Mouse (Mus musculus): ENCODE measurements around the gene Pnmt. TPM values are rescaled to one million over a fixed set of nuclear protein-coding genes. Genes with fewer than 3 reads are reported as not detected.

The Pnmt gene
- polyA plus RNA-seq, 1 experiment from 2014 or later: 3.5 TPM

DNA sequence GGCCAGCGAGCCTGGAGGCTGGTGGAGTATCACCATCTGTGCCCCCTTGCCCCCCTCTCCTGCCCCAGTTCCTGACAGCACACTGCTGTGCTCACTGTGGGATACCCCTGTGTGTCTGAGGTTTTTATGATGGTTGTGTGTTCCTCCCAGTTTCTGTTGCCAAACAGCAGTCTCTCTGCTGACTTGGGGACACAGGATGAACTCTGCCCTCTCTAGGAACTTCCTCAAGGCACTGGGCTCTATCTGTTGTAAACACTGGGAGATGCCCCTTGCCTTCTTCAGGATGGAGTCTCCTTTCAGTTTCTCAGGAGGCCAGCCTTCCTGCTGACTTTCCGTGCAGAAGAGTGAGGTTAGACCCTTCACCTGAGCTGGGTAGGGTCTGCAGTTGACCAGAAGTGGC, 27.9 kb downstream of the Pnmt start:
- WGBS: 21% methylated on average over 2 of the region's 2 CpGs
- ATAC-seq (replicated peaks; ENCODE audit: low FRiP score, low read depth): no peak
- Histone ChIP-seq H3K27me3 (ENCODE audit: insufficient read depth, low read length) (no peaks in the 10 kb centered on the region), H3K9ac (ENCODE audit: low read depth, low read length) (peak overlapping the region; percentile 98; the same call in 1 of the 2 replicates), H3K4me1 (replicated peaks; ENCODE audit: insufficient read depth, low read length) (peaks cover 31% of the 10 kb centered on the region), H3K4me3 (replicated peaks; ENCODE audit: low read depth, low read length) (peak overlapping the region; percentile 99), H3K36me3 (ENCODE audit: insufficient read depth, low read length) (0 out of 2 replicates have a peak, but pooled peaks cover under 1% of the 10 kb centered on the region), H3K9me3 (replicated peaks; ENCODE audit: low read length) (no peaks in the 10 kb centered on the region), H3K4me2 (ENCODE audit: low read length) (peak overlapping the region; percentile 78), H3K27ac (no peak overlapping the region)
- DNase-seq (ENCODE audit: low spot score): no peak
- no peak for TF ChIP-seq CTCF (IDR thresholded peaks at IDR 0.05; ENCODE audit: low read depth)

DNA sequence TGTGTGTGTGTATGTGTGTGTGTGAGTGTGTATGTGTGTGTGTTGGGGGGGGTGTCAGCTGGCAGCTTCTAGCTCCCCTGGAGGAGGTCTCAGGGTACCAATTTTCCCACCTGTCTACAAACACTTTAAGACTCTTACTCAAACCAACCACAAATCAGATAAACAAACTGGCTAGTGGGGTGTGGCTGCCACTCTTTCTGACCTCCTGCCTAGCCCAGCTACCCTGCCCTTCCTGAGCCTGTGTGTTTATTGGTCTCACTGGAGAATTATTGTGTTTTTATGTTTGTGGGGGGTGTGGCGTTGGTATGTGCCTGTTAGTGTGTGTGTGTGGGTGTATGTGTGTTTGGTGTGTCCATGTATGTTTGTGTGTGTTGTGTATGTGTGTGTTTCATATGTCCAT, 30.8 kb downstream of the Pnmt start:
- H3K4me1 ChIP-seq (replicated peaks; ENCODE audit: insufficient read depth, low read length): peaks cover 22% of the 10 kb centered on the region
- H3K4me2 ChIP-seq (ENCODE audit: low read length): no peak overlapping the region
- no peak overlapping the region for H3K4me3 ChIP-seq (replicated peaks; ENCODE audit: low read depth, low read length)
- no peak for ATAC-seq (replicated peaks; ENCODE audit: low FRiP score, low read depth)
- H3K27ac ChIP-seq: no peak overlapping the region
- no peak for DNase-seq (ENCODE audit: low spot score)
- no peak overlapping the region for H3K9ac ChIP-seq (ENCODE audit: low read depth, low read length)
- H3K36me3 ChIP-seq (ENCODE audit: insufficient read depth, low read length): peaks cover 5% of the 10 kb centered on the region; the same call in 1 of the 2 replicates
- WGBS: 81% methylated on average over 1 of the region's 1 CpGs
- TF ChIP-seq CTCF (IDR thresholded peaks at IDR 0.05; ENCODE audit: low read depth): no peak
- H3K27me3 ChIP-seq (ENCODE audit: insufficient read depth, low read length): no peaks in the 10 kb centered on the region
- no peaks in the 10 kb centered on the region for H3K9me3 ChIP-seq (replicated peaks; ENCODE audit: low read length)

DNA sequence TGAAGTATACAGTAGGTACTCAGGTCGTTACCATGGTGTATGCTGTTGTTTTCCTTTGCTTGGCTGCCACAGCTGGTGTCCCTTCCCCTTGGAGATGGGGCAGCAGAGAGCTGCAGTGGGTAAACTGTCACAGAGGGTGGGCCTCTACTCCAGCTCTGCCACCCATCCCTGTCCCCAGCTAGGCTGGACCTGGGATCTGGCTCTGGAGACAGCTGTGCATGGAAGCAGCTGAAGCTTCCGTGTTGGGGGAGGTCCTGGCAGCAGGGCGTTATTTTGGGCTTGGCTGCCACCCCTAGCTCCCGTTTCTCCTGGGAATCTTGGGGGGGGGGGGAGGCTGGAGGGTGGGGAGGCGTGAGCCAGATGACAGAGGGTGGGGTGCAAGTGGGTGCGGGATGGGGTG, 32.0 kb downstream of the Pnmt start:
- DNase-seq (ENCODE audit: low spot score) (no peak), ATAC-seq (replicated peaks; ENCODE audit: low FRiP score, low read depth) (no peak)
- Histone ChIP-seq H3K27me3 (ENCODE audit: insufficient read depth, low read length) (no peaks in the 10 kb centered on the region), H3K4me3 (replicated peaks; ENCODE audit: low read depth, low read length) (no peak overlapping the region), H3K27ac (peak overlapping the region; percentile 36; the same call in 1 of the 2 replicates), H3K36me3 (ENCODE audit: insufficient read depth, low read length) (peaks cover 16% of the 10 kb centered on the region), H3K9ac (ENCODE audit: low read depth, low read length) (no peak overlapping the region), H3K4me2 (ENCODE audit: low read length) (no peak overlapping the region), H3K4me1 (replicated peaks; ENCODE audit: insufficient read depth, low read length) (peaks cover 22% of the 10 kb centered on the region), H3K9me3 (replicated peaks; ENCODE audit: low read length) (no peaks in the 10 kb centered on the region)
- no peak for TF ChIP-seq CTCF (IDR thresholded peaks at IDR 0.05; ENCODE audit: low read depth)
- 65% methylated on average over 6 of the region's 6 CpGs for WGBS

DNA sequence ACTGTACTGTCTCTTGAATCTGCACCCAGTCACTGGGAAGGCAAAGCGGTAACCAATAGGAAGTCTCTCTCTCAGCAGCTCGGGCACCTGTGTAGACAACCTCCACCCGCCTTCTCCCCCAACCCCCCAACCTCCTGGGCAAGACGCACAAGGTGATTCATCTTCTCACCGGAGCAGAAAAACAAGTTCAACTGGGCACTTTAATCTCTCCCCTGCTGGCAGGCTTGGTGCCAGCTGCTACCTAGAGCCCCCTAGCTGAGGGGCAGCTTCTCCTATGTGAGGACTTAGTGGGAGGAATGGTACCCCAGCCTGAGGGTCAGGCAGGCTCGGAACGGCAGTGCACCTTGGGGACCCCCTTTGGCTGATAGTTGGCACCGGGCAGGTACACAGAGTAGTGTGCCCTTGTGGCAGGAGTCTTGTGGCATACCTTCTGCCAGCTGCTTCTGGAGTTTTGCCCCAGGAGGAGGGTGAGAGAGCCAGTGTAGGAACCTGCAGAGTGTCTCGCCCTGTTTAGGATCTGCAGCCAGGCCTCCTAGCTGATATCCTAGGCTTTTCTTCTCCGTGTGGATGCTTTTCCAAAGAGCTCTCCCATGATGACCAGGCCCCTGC, 32.8 kb downstream of the Pnmt start:
- peak; percentile 48 for TF ChIP-seq CTCF (IDR thresholded peaks at IDR 0.05; ENCODE audit: low read depth)
- WGBS: 73% methylated on average over 10 of the region's 10 CpGs
- ATAC-seq (replicated peaks; ENCODE audit: low FRiP score, low read depth) (no peak; the same call in 1 of the 2 replicates), DNase-seq (ENCODE audit: low spot score) (no peak)
- no peak overlapping the region for H3K4me2 ChIP-seq (ENCODE audit: low read length)
- H3K36me3 ChIP-seq (ENCODE audit: insufficient read depth, low read length): peaks cover 20% of the 10 kb centered on the region
- H3K9me3 ChIP-seq (replicated peaks; ENCODE audit: low read length): no peaks in the 10 kb centered on the region
- H3K27me3 ChIP-seq (ENCODE audit: insufficient read depth, low read length): no peaks in the 10 kb centered on the region
- H3K9ac ChIP-seq (ENCODE audit: low read depth, low read length): 0 out of 2 replicates have a peak overlapping the region, but pooled peaks have one; percentile 35
- no peak overlapping the region for H3K4me3 ChIP-seq (replicated peaks; ENCODE audit: low read depth, low read length)
- peaks cover 15% of the 10 kb centered on the region for H3K4me1 ChIP-seq (replicated peaks; ENCODE audit: insufficient read depth, low read length)
- peak overlapping the region; percentile 62; the same call in 1 of the 2 replicates for H3K27ac ChIP-seq

DNA sequence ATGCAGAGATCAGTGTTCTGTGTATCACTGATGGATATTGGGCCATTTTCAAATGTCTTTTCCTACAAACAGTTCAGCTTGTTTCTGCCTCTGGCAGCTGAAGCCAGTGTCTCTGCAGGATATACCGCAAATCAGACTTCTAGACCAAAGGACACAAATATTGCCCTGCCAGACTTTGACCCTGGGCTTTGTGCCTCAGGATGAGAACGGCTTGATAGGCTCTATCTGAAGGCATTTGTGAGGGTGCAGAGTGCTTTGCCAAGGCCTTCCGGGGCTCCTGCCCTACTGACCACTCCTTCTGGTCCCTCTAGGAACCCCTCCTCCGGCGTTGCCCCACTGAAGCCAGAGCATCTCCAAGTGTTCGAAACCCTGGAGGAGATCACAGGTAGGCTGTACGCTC, 40.3 kb downstream of the Pnmt start:
- DNase-seq (ENCODE audit: low spot score) (no peak), ATAC-seq (replicated peaks; ENCODE audit: low FRiP score, low read depth) (no peak)
- Histone ChIP-seq H3K4me3 (replicated peaks; ENCODE audit: low read depth, low read length) (no peak overlapping the region), H3K9me3 (replicated peaks; ENCODE audit: low read length) (no peaks in the 10 kb centered on the region), H3K36me3 (ENCODE audit: insufficient read depth, low read length) (peaks cover 73% of the 10 kb centered on the region), H3K4me1 (replicated peaks; ENCODE audit: insufficient read depth, low read length) (no peaks in the 10 kb centered on the region), H3K4me2 (ENCODE audit: low read length) (no peak overlapping the region), H3K9ac (ENCODE audit: low read depth, low read length) (no peak overlapping the region), H3K27me3 (ENCODE audit: insufficient read depth, low read length) (no peaks in the 10 kb centered on the region), H3K27ac (no peak overlapping the region)
- no peak for TF ChIP-seq CTCF (IDR thresholded peaks at IDR 0.05; ENCODE audit: low read depth)
- 90% methylated on average over 7 of the region's 7 CpGs for WGBS

DNA sequence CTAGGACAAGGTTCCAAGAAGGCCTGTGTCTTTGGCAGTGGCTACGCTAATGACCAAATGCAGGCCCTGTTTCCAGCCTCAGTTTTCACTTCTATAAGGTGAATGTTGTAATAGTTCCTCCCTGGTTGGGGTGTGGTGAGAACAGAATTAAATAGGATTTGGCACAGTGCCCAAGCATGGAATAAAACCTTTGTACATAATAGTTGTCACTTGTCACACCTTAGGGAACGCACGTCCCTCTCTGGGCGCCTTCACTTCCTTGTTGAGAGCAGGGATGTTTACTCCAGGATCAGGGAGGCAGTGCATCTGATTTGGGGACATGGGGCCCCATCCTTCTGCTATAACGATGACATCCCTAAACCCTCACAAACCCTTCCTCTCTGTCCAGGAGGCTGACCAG, 42.2 kb downstream of the Pnmt start:
- no peaks in the 10 kb centered on the region for H3K9me3 ChIP-seq (replicated peaks; ENCODE audit: low read length)
- no peak overlapping the region for H3K4me2 ChIP-seq (ENCODE audit: low read length)
- no peaks in the 10 kb centered on the region for H3K4me1 ChIP-seq (replicated peaks; ENCODE audit: insufficient read depth, low read length)
- WGBS: 73% methylated on average over 5 of the region's 5 CpGs
- H3K9ac ChIP-seq (ENCODE audit: low read depth, low read length): no peak overlapping the region
- peaks cover 75% of the 10 kb centered on the region for H3K36me3 ChIP-seq (ENCODE audit: insufficient read depth, low read length)
- no peak overlapping the region for H3K4me3 ChIP-seq (replicated peaks; ENCODE audit: low read depth, low read length)
- no peak overlapping the region for H3K27ac ChIP-seq
- no peaks in the 10 kb centered on the region for H3K27me3 ChIP-seq (ENCODE audit: insufficient read depth, low read length)
- DNase-seq (ENCODE audit: low spot score) (no peak), ATAC-seq (replicated peaks; ENCODE audit: low FRiP score, low read depth) (no peak)
- TF ChIP-seq CTCF (IDR thresholded peaks at IDR 0.05; ENCODE audit: low read depth): no peak

Data from kidney, postnatal 0 days (tissue).